Mouse (Mus musculus): Measurements from ENCODE around the gene Snx10.

GRCm38 (mm10) chr6:51591844-51592243 is 68.1 kb downstream of the Snx10 start:
- no peak for TF ChIP-seq POLR2A (IDR thresholded peaks at IDR 0.05; ENCODE audit: low read depth, low read length)
- TF ChIP-seq CTCF (conservative IDR thresholded peaks at IDR 0.05; ENCODE audit: insufficient read depth, insufficient read length, low read depth, low read length) = no peak

Data from kidney, adult 2 months (tissue).